In genomic region chr2:40671234-40671633, GRCm38 (mm10) we compare ENCODE assay signal across 25 mouse cellular contexts.
"Had no signal": no experiment of that assay in that cellular context is flagged by ENCODE, and none has a peak within 500 bp of the region (broad histone marks: within the 10 kb centered on the region; RNA-seq: fewer than 3 reads in every experiment).

No protein-coding gene starts in this region.

- H3K27ac ChIP-seq: gastrocnemius, adult 2 months; heart, embryonic 10.5 days; hindbrain, embryonic 10.5 days; hindbrain, embryonic 15.5 days; intestine, embryonic 15.5 days; layer of hippocampus, adult 2 months; left cerebral cortex, adult 2 months; limb, embryonic 10.5 days; limb, embryonic 12.5 days; liver, embryonic 13.5 days had no signal

- H3K9ac ChIP-seq: heart, embryonic 12.5 days; hindbrain, embryonic 15.5 days; intestine, embryonic 15.5 days; limb, embryonic 12.5 days; liver, embryonic 13.5 days had no signal

- H3K4me3 ChIP-seq: gastrocnemius, adult 2 months; heart, embryonic 10.5 days; heart, embryonic 12.5 days; hindbrain, embryonic 10.5 days; hindbrain, embryonic 15.5 days; intestine, embryonic 15.5 days; layer of hippocampus, adult 2 months; left cerebral cortex, adult 2 months; limb, embryonic 10.5 days; limb, embryonic 12.5 days; liver, embryonic 13.5 days had no signal

- H3K9me3 ChIP-seq: heart, embryonic 10.5 days; heart, embryonic 12.5 days; hindbrain, embryonic 10.5 days; hindbrain, embryonic 15.5 days; intestine, embryonic 15.5 days; limb, embryonic 10.5 days; limb, embryonic 12.5 days; liver, embryonic 13.5 days had no signal

- H3K27me3 ChIP-seq: heart, embryonic 12.5 days; hindbrain, embryonic 15.5 days; intestine, embryonic 15.5 days; limb, embryonic 12.5 days; liver, embryonic 13.5 days had no signal

- H3K4me1 ChIP-seq: heart, embryonic 10.5 days; heart, embryonic 12.5 days; hindbrain, embryonic 10.5 days; hindbrain, embryonic 15.5 days; intestine, embryonic 15.5 days; limb, embryonic 10.5 days; limb, embryonic 12.5 days; liver, embryonic 13.5 days had no signal

- ATAC-seq: inflammation-experienced regulatory T-cells, adult 6 months; intestine, embryonic 15.5 days; intestine, postnatal 0 days had no signal

- H3K36me3 ChIP-seq: heart, embryonic 10.5 days; heart, embryonic 12.5 days; hindbrain, embryonic 10.5 days; hindbrain, embryonic 15.5 days; intestine, embryonic 15.5 days; limb, embryonic 10.5 days; limb, embryonic 12.5 days; liver, embryonic 13.5 days had no signal

- DNase-seq: gastrocnemius, adult 2 months; gastrocnemius, postnatal 10 days; gastrocnemius, postnatal 25 days; heart, adult 18-20 months; heart, postnatal 10 days; heart, postnatal 4 days; kidney, adult 18-20 months; kidney, adult 8-10 months; kidney, postnatal 10 days; kidney, postnatal 25 days; kidney, postnatal 4 days; liver; liver, embryonic 13.5 days had no signal

- H3K4me2 ChIP-seq: heart, embryonic 12.5 days; hindbrain, embryonic 15.5 days; intestine, embryonic 15.5 days; limb, embryonic 12.5 days; liver, embryonic 11.5 days; liver, embryonic 13.5 days had no signal
